Mouse (Mus musculus) CH12.LX (cell line): ENCODE measurements at regions not wholly inside any gene's neighbourhood (a gene's known extent, or its start where the extent isn't known, plus 50 kb on each side); places are given as distances from the start of the nearest gene placed in this dataset.

Experiments used
- CHD2 ChIP-seq: IDR thresholded peaks from 2 replicates; pipeline ENCODE4 v1.6.1; 2011; ENCODE audit warnings: low read length, improper control_type of control experiment
- CTCF ChIP-seq, 2 experiments: IDR thresholded peaks in 1 of 2; conservative IDR thresholded peaks in 1 of 2; 2 replicates each; pipeline ENCODE4 v1.5.1; 2011 to 2012; ENCODE audit warnings: low read depth in 2 of 2, low read length in 2 of 2, improper control_type of control experiment in 1 of 2, inconsistent platforms in 1 of 2, mild to moderate bottlenecking in 1 of 2, moderate library complexity in 1 of 2
- GABPA ChIP-seq: IDR thresholded peaks from 2 replicates; pipeline ENCODE4 v1.6.1; 2012; ENCODE audit warnings: low read depth, low read length, improper control_type of control experiment, inconsistent platforms; ENCODE audit not compliant: insufficient replicate concordance
- HCFC1 ChIP-seq: IDR thresholded peaks from 2 replicates; pipeline ENCODE4 v1.6.1; 2012; ENCODE audit warnings: low read depth, mild to moderate bottlenecking, inconsistent platforms, low read length, improper control_type of control experiment
- MAX ChIP-seq: IDR thresholded peaks from 2 replicates; pipeline ENCODE4 v1.6.1; 2011; ENCODE audit warnings: low read length, improper control_type of control experiment
- POLR2A ChIP-seq: IDR thresholded peaks from 2 replicates; pipeline ENCODE4 v1.6.1; 2011; ENCODE audit warnings: low read depth, mild to moderate bottlenecking, improper control_type of control experiment, low read length
- RCOR1 ChIP-seq: conservative IDR thresholded peaks from 2 replicates; pipeline ENCODE4 v1.6.1; 2012; ENCODE audit warnings: low read depth, mild to moderate bottlenecking, inconsistent platforms, low read length, improper control_type of control experiment
- TCF12 ChIP-seq: IDR thresholded peaks from 2 replicates; pipeline ENCODE4 v1.6.1; 2014; ENCODE audit warnings: low read depth, mild to moderate bottlenecking, inconsistent platforms, low read length, improper control_type of control experiment
- ZNF384 ChIP-seq: IDR thresholded peaks from 2 replicates; pipeline ENCODE4 v1.6.1; 2012; ENCODE audit warnings: low read depth, low read length, improper control_type of control experiment, inconsistent platforms

- no peak for TF ChIP-seq RCOR1
- no peak for TF ChIP-seq HCFC1
- no peak for TF ChIP-seq ZNF384
- TF ChIP-seq POLR2A: no peak
- no peak for TF ChIP-seq CTCF (conservative IDR thresholded peaks at IDR 0.05 in 1 of 2, IDR thresholded peaks at IDR 0.05 in 1 of 2; ENCODE audit: low read depth in 2 of 2, low read length in 2 of 2)
- no peak for TF ChIP-seq TCF12
- TF ChIP-seq MAX: no peak
- no peak for TF ChIP-seq GABPA
- no peak for TF ChIP-seq CHD2
Measured at GRCm38 (mm10) chr13:118552029-118552428, 117.6 kb upstream of the Fgf10 start.
